Mouse (Mus musculus) forebrain, embryonic 14.5 days (tissue): Measurements from ENCODE around the gene Mbd5. TPM values are rescaled to one million over a fixed set of nuclear protein-coding genes. Genes with fewer than 3 reads are reported as not detected.
A peak's percentile ranks its signal among the peaks of the same experiment; 100 is the strongest.

Experiments
- ATAC-seq: fragments of 200-750 bp; cut with Nextera tagmentation; 2 replicates; pipeline ENCODE4 v1.8.0; 2017; ENCODE audit warnings: mild to moderate bottlenecking, moderate library complexity
- DNase-seq: peaks from one replicate; pipeline ENCODE4 v3.0.0-alpha.2; 2015; ENCODE audit warnings: low spot score
- H3K27ac ChIP-seq: fragments of 300-500 bp; sonication (generic); 2 replicates; pipeline ENCODE4 v1.5.1; 2014; ENCODE audit warnings: low read depth, mild to moderate bottlenecking, control low read depth, low read length, moderate library complexity
- H3K27me3 ChIP-seq: fragments of 300-500 bp; sonication (generic); replicated peaks from 2 replicates; pipeline ENCODE4 v1.6.1; 2014; ENCODE audit warnings: low read length, control low read depth, mixed read lengths; ENCODE audit not compliant: control insufficient read depth, insufficient read depth
- H3K36me3 ChIP-seq: fragments of 300-500 bp; sonication (generic); 2 replicates; pipeline ENCODE4 v1.6.1; 2014; ENCODE audit warnings: low read length, control low read depth; ENCODE audit not compliant: control insufficient read depth, insufficient read depth
- H3K4me1 ChIP-seq: fragments of 300-500 bp; sonication (generic); 2 replicates; pipeline ENCODE4 v1.6.1; 2014; ENCODE audit warnings: antibody characterized with exemption, low read length, control low read depth; ENCODE audit not compliant: control insufficient read depth, insufficient read depth
- H3K4me2 ChIP-seq: fragments of 300-500 bp; sonication (generic); 2 replicates; pipeline ENCODE4 v1.6.1; 2014; ENCODE audit warnings: mild to moderate bottlenecking, control low read depth, low read length
- H3K4me3 ChIP-seq: fragments of 300-500 bp; sonication (generic); 2 replicates; pipeline ENCODE4 v1.5.1; 2014; ENCODE audit warnings: low read depth, low read length, control low read depth
- H3K9ac ChIP-seq: fragments of 300-500 bp; sonication (generic); 2 replicates; pipeline ENCODE4 v1.6.1; 2014; ENCODE audit warnings: mild to moderate bottlenecking, low read length, control low read depth, moderate library complexity
- H3K9me3 ChIP-seq: fragments of 300-500 bp; sonication (generic); replicated peaks from 2 replicates; pipeline ENCODE4 v1.6.1; 2016; ENCODE audit warnings: low read length, control low read depth, mixed read lengths; ENCODE audit not compliant: control insufficient read depth
- WGBS: fragments of 180-500 bp; shearing (Covaris S2); extraction: QIAGEN DNeasy Blood & Tissue Kit; methylation state at CpG from one replicate; pipeline ENCODE4 v1.1.7; 2014; 5-methylcytosine and 5-hydroxymethylcytosine counted together
- polyA plus RNA-seq: library from polyadenylated mRNA; unstranded; fragments of >200 nt; fragmentation: Nextera tagmentation; extraction: Ambion mirVana; gene quantifications from 2 replicates; pipeline ENCODE4 v1.2.1, GENCODE M21; 2014

Mbd5 gene
- polyA plus RNA-seq, 1 experiment from 2014 or later = 27.2 TPM

DNA sequence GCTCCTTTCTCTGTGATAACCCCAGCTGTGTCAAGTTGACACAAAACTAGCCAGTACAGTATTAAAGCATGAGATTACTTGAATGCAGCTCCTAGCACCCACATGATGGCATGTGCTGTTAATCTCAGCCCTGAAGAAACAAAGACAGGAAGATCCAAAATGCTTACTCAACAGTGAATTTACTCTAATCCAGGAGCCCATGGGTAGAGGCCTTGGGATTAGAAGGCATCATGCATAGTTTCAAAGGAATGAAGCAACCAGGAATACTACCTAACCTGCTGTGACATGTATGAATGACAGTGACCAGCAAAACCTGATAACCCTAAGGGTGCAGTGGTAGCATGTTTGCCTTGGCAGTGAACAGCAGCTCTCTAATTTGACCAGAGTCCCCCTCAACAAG, 159.6 kb downstream of the Mbd5 start:
- Histone ChIP-seq H3K9me3 (no peaks in the 10 kb centered on the region), H3K27me3 (no peaks in the 10 kb centered on the region), H3K9ac (no peak overlapping the region), H3K4me2 (no peak overlapping the region), H3K27ac (no peak overlapping the region), H3K36me3 (no peaks in the 10 kb centered on the region), H3K4me1 (no peaks in the 10 kb centered on the region), H3K4me3 (no peak overlapping the region)
- ATAC-seq (no peak), DNase-seq (no peak)

DNA sequence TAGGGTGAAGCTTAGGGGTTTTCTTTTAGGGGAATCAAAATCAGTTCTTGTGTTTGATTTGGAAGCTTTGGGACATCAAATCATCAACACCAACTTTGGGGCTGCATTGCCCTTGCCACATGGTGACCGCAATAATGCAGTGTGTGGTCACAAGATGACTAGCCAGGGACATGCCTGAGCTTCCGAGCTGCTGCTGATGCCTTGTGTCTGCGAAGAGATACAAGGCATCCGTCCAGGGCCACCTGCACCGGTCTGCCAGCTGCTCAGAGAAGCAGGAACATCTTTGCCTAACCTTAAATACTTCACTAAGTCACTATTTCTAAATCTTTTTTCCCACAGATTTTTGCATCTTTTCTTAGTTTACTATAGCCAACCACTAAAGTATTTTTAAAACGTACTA, 170.6 kb downstream of the Mbd5 start:
- WGBS = 93% methylated on average over 6 of the region's 6 CpGs
- no peak overlapping the region for H3K9ac ChIP-seq

DNA sequence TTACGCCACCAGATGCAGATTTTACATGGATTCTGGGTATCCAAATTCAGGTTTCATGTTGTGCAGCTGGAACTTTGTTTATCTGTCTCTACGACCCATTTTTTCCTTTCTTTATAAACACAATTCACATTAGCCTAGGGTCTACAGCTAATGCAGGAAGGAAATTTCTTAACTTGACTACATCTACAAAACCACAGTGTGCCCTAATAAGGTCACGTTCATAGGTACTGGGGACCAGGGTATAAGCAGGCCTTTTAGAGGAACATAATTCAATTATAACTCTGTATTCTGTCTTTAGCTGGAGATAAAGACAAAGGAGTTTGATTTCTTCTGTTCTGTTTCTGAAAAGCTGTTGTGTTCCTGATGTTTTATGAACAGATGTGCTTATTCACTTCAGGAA, 172.3 kb downstream of the Mbd5 start:
- Histone ChIP-seq H3K4me2 (no peak overlapping the region), H3K36me3 (0 out of 2 replicates have a peak, but pooled peaks cover 4% of the 10 kb centered on the region), H3K27me3 (no peaks in the 10 kb centered on the region), H3K4me1 (no peaks in the 10 kb centered on the region), H3K27ac (no peak overlapping the region), H3K9ac (no peak overlapping the region), H3K4me3 (no peak overlapping the region), H3K9me3 (no peaks in the 10 kb centered on the region)
- no peak for ATAC-seq
- WGBS = 87% methylated on average over 3 of the region's 3 CpGs
- DNase-seq = no peak

More for the DNA sequence above, 170.6 kb downstream of the Mbd5 start:
- Histone ChIP-seq H3K9me3 (no peaks in the 10 kb centered on the region), H3K4me2 (no peak overlapping the region), H3K36me3 (0 out of 2 replicates have a peak, but pooled peaks cover 4% of the 10 kb centered on the region), H3K27me3 (no peaks in the 10 kb centered on the region), H3K4me3 (no peak overlapping the region), H3K4me1 (no peaks in the 10 kb centered on the region), H3K27ac (no peak overlapping the region)
- ATAC-seq (no peak), DNase-seq (no peak)

DNA sequence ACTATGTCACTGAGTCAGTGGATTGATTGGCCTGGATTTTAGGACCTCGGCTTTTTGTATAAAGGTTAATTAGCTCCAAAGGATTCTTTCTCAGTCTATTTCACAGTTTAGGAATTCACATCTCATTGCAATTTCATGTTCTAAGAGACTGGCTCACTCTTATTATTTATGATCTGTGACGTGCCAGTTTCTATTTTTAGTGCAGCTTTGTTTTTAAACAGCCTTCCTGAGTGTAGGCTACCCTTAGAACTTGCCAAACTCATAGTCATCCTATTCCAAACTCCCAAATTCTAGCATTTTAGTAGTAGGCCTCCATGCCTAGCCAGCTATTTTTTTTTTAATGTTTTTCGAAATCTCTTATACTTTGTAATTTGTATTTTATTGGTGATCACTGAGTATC, 192.9 kb downstream of the Mbd5 start:
- ATAC-seq = no peak
- H3K4me3 ChIP-seq = no peak overlapping the region

DNA sequence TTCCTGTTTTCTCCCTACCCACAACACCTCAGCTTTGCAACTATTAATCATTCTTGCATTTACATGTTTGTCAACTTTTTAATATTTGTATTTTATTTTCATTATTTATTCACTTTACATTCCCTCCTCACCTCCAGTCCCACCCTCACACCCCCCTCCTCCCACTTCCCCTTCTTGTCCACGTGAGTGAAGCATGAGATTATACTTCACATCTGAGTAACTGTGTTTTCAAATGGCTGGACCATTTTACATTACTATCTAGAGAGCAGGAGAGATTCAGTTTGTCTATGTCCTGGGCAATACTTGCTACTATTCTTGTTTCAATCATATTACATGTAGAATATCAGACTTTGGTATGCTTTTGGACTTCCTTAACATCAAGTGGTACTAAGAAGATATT, 204.3 kb downstream of the Mbd5 start:
- no peak overlapping the region for H3K4me3 ChIP-seq
- no peak for DNase-seq
- H3K9ac ChIP-seq = no peak overlapping the region
- no peaks in the 10 kb centered on the region for H3K4me1 ChIP-seq
- ATAC-seq = no peak
- no peaks in the 10 kb centered on the region for H3K27me3 ChIP-seq
- no peaks in the 10 kb centered on the region for H3K36me3 ChIP-seq
- no peak overlapping the region for H3K27ac ChIP-seq
- WGBS = 63% methylated on average over 1 of the region's 1 CpGs
- H3K4me2 ChIP-seq = no peak overlapping the region
- no peaks in the 10 kb centered on the region for H3K9me3 ChIP-seq

More for the DNA sequence above, 192.9 kb downstream of the Mbd5 start:
- WGBS = 83% methylated on average over 3 of the region's 3 CpGs
- no peak overlapping the region for H3K27ac ChIP-seq
- H3K4me2 ChIP-seq = no peak overlapping the region
- H3K9ac ChIP-seq = no peak overlapping the region
- no peaks in the 10 kb centered on the region for H3K9me3 ChIP-seq
- H3K4me1 ChIP-seq = no peaks in the 10 kb centered on the region
- DNase-seq = no peak
- no peaks in the 10 kb centered on the region for H3K27me3 ChIP-seq
- H3K36me3 ChIP-seq = no peaks in the 10 kb centered on the region

DNA sequence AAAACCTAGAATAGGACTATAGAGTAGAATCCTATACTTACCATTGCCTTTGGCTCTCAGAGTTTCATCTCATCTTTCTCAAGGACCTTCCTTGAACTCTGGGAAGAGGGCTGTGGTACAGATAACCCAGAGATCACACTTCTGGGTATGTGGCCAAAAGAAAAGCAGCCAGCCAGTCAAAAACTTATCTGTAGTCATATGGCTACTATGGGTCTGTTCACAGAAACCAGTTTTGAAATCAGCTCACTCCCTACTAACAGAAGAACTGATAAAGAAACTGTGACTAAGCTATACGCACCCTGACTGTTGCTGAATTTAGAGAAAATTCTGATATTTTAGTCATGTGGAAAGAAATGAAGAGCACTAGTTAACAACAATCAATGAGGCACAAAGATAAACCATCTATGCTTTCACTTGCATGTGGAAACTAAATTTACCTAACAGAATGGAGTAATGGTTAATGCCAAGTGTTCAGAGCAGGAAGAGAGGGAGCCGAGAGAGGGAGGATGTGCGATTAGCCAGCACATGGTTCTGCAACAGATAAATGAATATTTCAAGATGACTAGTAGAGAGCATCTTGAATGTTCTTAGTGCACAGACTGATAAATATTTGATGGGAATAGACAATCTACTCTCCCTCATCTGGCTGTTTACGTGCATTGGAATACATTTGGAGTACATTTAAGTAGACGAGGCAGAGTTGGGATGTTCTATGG, 211.1 kb downstream of the Mbd5 start:
- Histone ChIP-seq H3K27me3 (no peaks in the 10 kb centered on the region), H3K4me2 (no peak overlapping the region), H3K4me1 (no peaks in the 10 kb centered on the region), H3K4me3 (no peak overlapping the region), H3K36me3 (no peaks in the 10 kb centered on the region), H3K9ac (no peak overlapping the region), H3K27ac (no peak overlapping the region), H3K9me3 (no peaks in the 10 kb centered on the region)
- DNase-seq (no peak), ATAC-seq (no peak)
- 88% methylated on average over 5 of the region's 5 CpGs for WGBS

DNA sequence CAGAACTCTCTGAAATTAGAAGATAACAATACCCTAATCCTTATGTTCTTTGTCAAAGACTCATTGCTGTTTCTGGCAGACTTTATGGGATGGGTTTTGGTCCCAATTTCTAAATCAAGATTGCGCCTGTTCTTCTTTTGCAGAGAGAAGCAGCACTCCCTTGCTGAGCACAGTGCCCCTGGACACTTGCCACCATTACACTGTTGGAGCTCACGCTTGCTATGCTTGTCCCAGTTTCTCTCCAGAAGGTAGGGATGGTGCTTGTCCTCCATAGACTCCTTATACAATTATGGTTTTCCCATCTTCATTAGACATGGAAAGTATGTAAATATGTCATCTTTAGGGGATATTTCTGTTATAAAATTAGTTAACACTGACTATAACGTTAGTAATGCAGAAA, 220.5 kb downstream of the Mbd5 start:
- ATAC-seq = no peak
- H3K4me3 ChIP-seq = no peak overlapping the region
- no peak for DNase-seq
- H3K9ac ChIP-seq = no peak overlapping the region
- no peak overlapping the region for H3K4me2 ChIP-seq
- no peaks in the 10 kb centered on the region for H3K4me1 ChIP-seq
- H3K27ac ChIP-seq = no peak overlapping the region
- WGBS = 93% methylated on average over 3 of the region's 3 CpGs
- 0 out of 2 replicates have a peak, but pooled peaks cover 2% of the 10 kb centered on the region for H3K36me3 ChIP-seq
- no peaks in the 10 kb centered on the region for H3K9me3 ChIP-seq
- H3K27me3 ChIP-seq = no peaks in the 10 kb centered on the region

DNA sequence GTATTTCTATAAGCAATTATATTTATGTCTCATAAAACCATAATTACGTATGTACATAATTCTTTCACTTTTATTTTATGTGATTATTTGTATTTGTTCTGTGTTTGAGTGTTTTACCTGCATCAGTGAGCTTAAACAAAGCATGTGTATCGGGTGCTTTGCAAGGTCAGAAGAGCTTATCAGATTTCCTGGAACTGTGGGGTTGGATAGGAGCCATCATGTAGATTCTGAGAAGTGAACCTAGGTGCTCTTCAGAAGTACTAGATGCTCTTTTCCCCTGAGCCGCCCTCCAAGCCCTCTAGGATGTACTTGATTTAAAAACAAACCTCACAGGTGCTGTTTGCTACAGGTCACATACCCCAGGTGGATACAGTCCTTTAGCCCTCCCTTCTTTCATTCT, 227.7 kb downstream of the Mbd5 start:
- H3K4me2 ChIP-seq = no peak overlapping the region
- ATAC-seq (no peak), DNase-seq (no peak)
- H3K27ac ChIP-seq = no peak overlapping the region
- no peaks in the 10 kb centered on the region for H3K36me3 ChIP-seq
- H3K9ac ChIP-seq = no peak overlapping the region
- no peaks in the 10 kb centered on the region for H3K4me1 ChIP-seq
- 89% methylated on average over 3 of the region's 3 CpGs for WGBS
- H3K4me3 ChIP-seq = no peak overlapping the region
- no peaks in the 10 kb centered on the region for H3K9me3 ChIP-seq
- no peaks in the 10 kb centered on the region for H3K27me3 ChIP-seq

DNA sequence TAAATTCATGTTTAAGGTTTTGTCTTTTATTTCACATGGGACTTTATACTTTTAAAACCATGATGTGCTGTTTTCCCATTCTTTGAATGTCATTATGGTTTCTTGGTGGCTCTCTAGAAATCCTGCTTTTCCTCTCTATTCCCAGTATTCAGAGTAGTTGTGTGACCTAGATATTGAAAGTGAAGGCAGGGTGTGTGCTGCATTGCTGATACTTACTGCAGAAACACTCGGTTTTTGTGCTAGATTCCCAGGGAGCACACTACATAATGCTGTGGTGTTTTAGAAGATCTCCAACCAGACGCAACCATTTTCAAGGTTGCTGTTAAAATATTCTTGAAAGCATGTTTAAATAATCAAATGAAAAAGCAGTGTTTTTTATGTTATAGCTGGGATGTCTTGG, 241.7 kb downstream of the Mbd5 start:
- Histone ChIP-seq H3K9ac (no peak overlapping the region), H3K9me3 (no peaks in the 10 kb centered on the region), H3K4me3 (no peak overlapping the region), H3K27me3 (no peaks in the 10 kb centered on the region), H3K4me1 (no peaks in the 10 kb centered on the region), H3K4me2 (no peak overlapping the region), H3K36me3 (no peaks in the 10 kb centered on the region), H3K27ac (no peak overlapping the region)
- no peak for ATAC-seq
- peak; percentile 2 for DNase-seq
- 79% methylated on average over 2 of the region's 2 CpGs for WGBS
